Mouse (Mus musculus): ENCODE measurements around the gene Cx3cr1. TPM values are rescaled to one million over a fixed set of nuclear protein-coding genes. Genes with fewer than 3 reads are reported as not detected.
A peak's percentile ranks its signal among the peaks of the same experiment; 100 is the strongest.

The Cx3cr1 gene
- total RNA-seq, 4 experiments from 2014 or later, result 0.11 to 0.24 TPM; not detected in 2

GRCm38 (mm10) chr9:120082691-120083090 is 13.0 kb upstream of the Cx3cr1 start:
- DNase-seq (ENCODE audit: low spot score in 2 of 2), result no peak

- DNase-seq (ENCODE audit: low spot score in 2 of 2), result no peak
Measured at GRCm38 (mm10) chr9:120081967-120082366, 12.3 kb upstream of the Cx3cr1 start.

GRCm38 (mm10) chr9:120081247-120081646 is 11.6 kb upstream of the Cx3cr1 start:
- no peak for DNase-seq (ENCODE audit: low spot score in 2 of 2)

- no peak for DNase-seq (ENCODE audit: low spot score in 2 of 2)
Measured at GRCm38 (mm10) chr9:120080546-120081108, 10.9 kb upstream of the Cx3cr1 start.

- no peak for DNase-seq (ENCODE audit: low spot score in 2 of 2)
Measured at GRCm38 (mm10) chr9:120079901-120080300, 10.2 kb upstream of the Cx3cr1 start.

GRCm38 (mm10) chr9:120078241-120078640 is 8.6 kb upstream of the Cx3cr1 start:
- no peak for DNase-seq (ENCODE audit: low spot score in 2 of 2)

GRCm38 (mm10) chr9:120074516-120074915 is 4.8 kb upstream of the Cx3cr1 start:
- no peak for DNase-seq (ENCODE audit: low spot score in 2 of 2)

GRCm38 (mm10) chr9:120073169-120073568 is 3.5 kb upstream of the Cx3cr1 start:
- DNase-seq (ENCODE audit: low spot score in 2 of 2), result peak; percentile 73 to 76

- no peak for DNase-seq (ENCODE audit: low spot score in 2 of 2)
Measured at GRCm38 (mm10) chr9:120071251-120071650, 1.6 kb upstream of the Cx3cr1 start.

- no peak for DNase-seq (ENCODE audit: low spot score in 2 of 2)
Measured at GRCm38 (mm10) chr9:120068047-120068446, 1.6 kb downstream of the Cx3cr1 start.

- no peak for DNase-seq (ENCODE audit: low spot score in 2 of 2)
Measured at GRCm38 (mm10) chr9:120067609-120068008, 2.1 kb downstream of the Cx3cr1 start.

- no peak for DNase-seq (ENCODE audit: low spot score in 2 of 2)
Measured at GRCm38 (mm10) chr9:120064317-120064716, 5.4 kb downstream of the Cx3cr1 start.

- DNase-seq (ENCODE audit: low spot score in 2 of 2), result no peak
Measured at GRCm38 (mm10) chr9:120058730-120059129, 10.9 kb downstream of the Cx3cr1 start.

GRCm38 (mm10) chr9:120056201-120056600 is 13.5 kb downstream of the Cx3cr1 start:
- no peak for DNase-seq (ENCODE audit: low spot score in 2 of 2)

- no peak for DNase-seq (ENCODE audit: low spot score in 2 of 2)
Measured at GRCm38 (mm10) chr9:120054545-120055277, 15.0 kb downstream of the Cx3cr1 start.

GRCm38 (mm10) chr9:120049407-120049806 is 20.3 kb downstream of the Cx3cr1 start:
- DNase-seq (ENCODE audit: low spot score in 2 of 2), result no peak

- DNase-seq (ENCODE audit: low spot score in 2 of 2), result no peak
Measured at GRCm38 (mm10) chr9:120048495-120048894, 21.2 kb downstream of the Cx3cr1 start.

- DNase-seq (ENCODE audit: low spot score in 2 of 2), result no peak
Measured at GRCm38 (mm10) chr9:120043115-120043514, 26.6 kb downstream of the Cx3cr1 start.

- DNase-seq (ENCODE audit: low spot score in 2 of 2), result no peak
Measured at GRCm38 (mm10) chr9:120037414-120037813, 32.3 kb downstream of the Cx3cr1 start.

GRCm38 (mm10) chr9:120034375-120034774 is 35.3 kb downstream of the Cx3cr1 start:
- no peak for DNase-seq (ENCODE audit: low spot score in 2 of 2)

- no peak for DNase-seq (ENCODE audit: low spot score in 2 of 2)
Measured at GRCm38 (mm10) chr9:120032710-120033109, 37.0 kb downstream of the Cx3cr1 start.

- no peak for DNase-seq (ENCODE audit: low spot score in 2 of 2)
Measured at GRCm38 (mm10) chr9:120030421-120030820, 39.3 kb downstream of the Cx3cr1 start.

- no peak for DNase-seq (ENCODE audit: low spot score in 2 of 2)
Measured at GRCm38 (mm10) chr9:120029880-120030279, 39.8 kb downstream of the Cx3cr1 start.

All from gastrocnemius, adult 8-10 months (tissue).